Mouse (Mus musculus) frontal cortex, postnatal 25 days (tissue): ENCODE measurements around the gene Tmem50a.
"Not testable (repeated sequence)": the region's sequence is repeated elsewhere in the genome, so short reads cannot be mapped to it uniquely, and the experiment has no call there.

Source experiments
- DNase-seq, 2 experiments: peaks; one replicate each; pipeline ENCODE4 v3.0.0; 2022; ENCODE audit warnings: low spot score in 2 of 2

The Tmem50a gene

GRCm38 (mm10) chr4:134923258-134924018 lies 8.6 kb upstream of the Tmem50a start, which contains the start of gene Rsrp1:
Rsrp1 (plus strand) TSS chr4:134923592.
- DNase-seq: peak; percentile 91 to 95

GRCm38 (mm10) chr4:134922925-134923244 lies 8.1 kb upstream of the Tmem50a start:
- peak in 1 of 2 experiments; percentile 34 for DNase-seq

- DNase-seq: no peak
Observed at GRCm38 (mm10) chr4:134922111-134922924, 7.5 kb upstream of the Tmem50a start.

- DNase-seq: no peak
Observed at GRCm38 (mm10) chr4:134921703-134922102, 6.9 kb upstream of the Tmem50a start.

- no peak for DNase-seq
Observed at GRCm38 (mm10) chr4:134920631-134921030, 5.8 kb upstream of the Tmem50a start.

- no peak for DNase-seq
Observed at GRCm38 (mm10) chr4:134919733-134920540, 5.1 kb upstream of the Tmem50a start.

GRCm38 (mm10) chr4:134918381-134918780 lies 3.6 kb upstream of the Tmem50a start:
- DNase-seq: no peak

GRCm38 (mm10) chr4:134917194-134917593 lies 2.4 kb upstream of the Tmem50a start:
- DNase-seq: no peak

- no peak for DNase-seq
Observed at GRCm38 (mm10) chr4:134915223-134916050, 613 bp upstream of the Tmem50a start.

GRCm38 (mm10) chr4:134914122-134914863 lies 531 bp downstream of the Tmem50a start:
- no peak for DNase-seq

GRCm38 (mm10) chr4:134913413-134913812 lies 1.4 kb downstream of the Tmem50a start:
- peak; percentile 43 to 44 for DNase-seq

GRCm38 (mm10) chr4:134911406-134911805 lies 3.4 kb downstream of the Tmem50a start:
- not testable (repeated sequence) for DNase-seq

- no peak for DNase-seq
Observed at GRCm38 (mm10) chr4:134903046-134903445, 11.8 kb downstream of the Tmem50a start.

- no peak for DNase-seq
Observed at GRCm38 (mm10) chr4:134901126-134901525, 13.7 kb downstream of the Tmem50a start.

- no peak for DNase-seq
Observed at GRCm38 (mm10) chr4:134897256-134897655, 17.6 kb downstream of the Tmem50a start.

GRCm38 (mm10) chr4:134892096-134892495 lies 22.7 kb downstream of the Tmem50a start:
- peak; percentile 44 to 46 for DNase-seq

GRCm38 (mm10) chr4:134884364-134884763 lies 30.5 kb downstream of the Tmem50a start:
- no peak for DNase-seq

GRCm38 (mm10) chr4:134883808-134884207 lies 31.0 kb downstream of the Tmem50a start:
- DNase-seq: no peak

- no peak for DNase-seq
Observed at GRCm38 (mm10) chr4:134883266-134883665, 31.6 kb downstream of the Tmem50a start.

GRCm38 (mm10) chr4:134880041-134880440 lies 34.8 kb downstream of the Tmem50a start:
- no peak for DNase-seq
